Mouse (Mus musculus): ENCODE data around the gene Prl3d1. TPM values are rescaled to one million over a fixed set of nuclear protein-coding genes. Genes with fewer than 3 reads are reported as not detected.
"Not testable (repeated sequence)": the region's sequence is repeated elsewhere in the genome, so short reads cannot be mapped to it uniquely, and the experiment has no call there.

The Prl3d1 gene
- not detected in 2 replicates for polyA plus RNA-seq (2015; fragmentation: Nextera tagmentation; extraction: Ambion mirVana)

DNA sequence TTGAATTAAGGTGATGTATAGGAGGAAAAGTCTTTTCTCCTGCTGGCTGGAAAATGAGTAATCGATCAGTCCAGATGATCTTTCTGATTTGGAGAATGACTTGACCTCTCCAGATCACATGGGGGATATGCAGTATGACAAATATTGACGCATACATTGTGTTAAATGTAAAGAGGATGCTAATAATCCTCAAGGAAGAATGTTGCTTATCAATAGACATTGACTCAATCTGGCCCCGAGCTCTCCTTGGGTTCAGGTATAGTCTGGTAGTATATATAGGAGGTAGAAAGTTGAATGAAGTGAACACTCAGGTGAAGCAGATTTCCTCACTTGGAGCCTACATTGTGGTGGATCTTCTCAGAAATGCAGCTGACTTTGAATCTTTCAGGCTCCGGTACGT is at the start of gene Prl3d1:
TSS of gene Prl3d1 (plus strand) at position 301 of the 400 bp plus-strand sequence.
- H3K4me3 ChIP-seq (replicated peaks); H3K27me3 ChIP-seq (replicated peaks); H3K9me3 ChIP-seq (replicated peaks); H3K36me3 ChIP-seq; H3K4me2 ChIP-seq; ATAC-seq (ENCODE audit: low FRiP score); H3K27ac ChIP-seq (replicated peaks); H3K4me1 ChIP-seq; H3K9ac ChIP-seq (replicated peaks): not testable (repeated sequence)
- 93% methylated on average over 5 of the region's 5 CpGs for WGBS

DNA sequence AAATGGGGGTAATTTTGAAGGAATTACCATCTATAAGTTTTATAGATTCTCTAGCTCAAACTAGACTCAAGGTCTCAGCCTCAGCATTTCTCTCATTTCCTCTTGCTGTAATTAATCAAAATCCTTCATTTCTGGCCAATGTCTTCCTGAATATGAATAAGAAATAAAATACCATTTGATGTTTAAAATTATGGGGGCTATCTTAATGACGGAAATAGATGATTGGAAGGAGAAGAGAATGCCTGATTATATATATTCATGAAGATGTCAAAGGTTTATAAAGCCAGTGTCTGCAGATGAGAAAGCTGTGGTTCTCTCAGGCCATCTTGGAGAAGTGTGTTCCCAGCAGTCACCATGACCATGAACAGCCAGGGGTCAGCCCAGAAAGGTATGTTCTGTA is 36.7 kb upstream of the Prl3d1 start, which contains the start of gene Prl:
TSS of gene Prl (plus strand) at position 301 of the 400 bp plus-strand sequence.
- no peak within 1 kb of the TSS for H3K4me3 ChIP-seq (replicated peaks)
- no peaks in the 10 kb centered on the region for H3K9me3 ChIP-seq (replicated peaks)
- no peak for ATAC-seq (ENCODE audit: low FRiP score)
- H3K36me3 ChIP-seq, result no peaks in the 10 kb centered on the region
- no peak within 1 kb of the TSS for H3K4me2 ChIP-seq
- H3K9ac ChIP-seq (replicated peaks), result no peak within 1 kb of the TSS
- no peaks in the 10 kb centered on the region for H3K4me1 ChIP-seq
- no peaks in the 10 kb centered on the region for H3K27me3 ChIP-seq (replicated peaks)
- H3K27ac ChIP-seq (replicated peaks), result no peak within 1 kb of the TSS
- WGBS, result 95% methylated on average over 1 of the region's 1 CpGs

DNA sequence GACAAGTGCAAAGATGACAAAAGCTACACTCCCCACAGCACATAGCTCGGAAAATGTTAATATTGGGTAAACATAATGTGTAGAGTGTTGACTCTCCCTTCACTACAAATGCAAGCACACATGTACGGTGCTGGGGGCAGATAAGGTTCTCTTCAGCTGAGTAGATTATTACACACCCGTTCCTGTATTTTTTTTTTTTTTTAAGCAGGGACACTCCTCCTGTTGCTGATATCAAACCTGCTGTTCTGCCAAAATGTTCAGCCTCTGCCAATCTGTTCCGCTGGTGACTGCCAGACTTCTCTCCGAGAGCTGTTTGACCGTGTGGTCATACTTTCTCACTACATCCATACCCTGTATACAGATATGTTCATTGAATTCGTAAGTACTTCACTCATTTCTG is 34.8 kb upstream of the Prl3d1 start:
- H3K4me1 ChIP-seq, result no peaks in the 10 kb centered on the region
- no peak overlapping the region for H3K4me2 ChIP-seq
- no peaks in the 10 kb centered on the region for H3K9me3 ChIP-seq (replicated peaks)
- no peak overlapping the region for H3K27ac ChIP-seq (replicated peaks)
- no peaks in the 10 kb centered on the region for H3K36me3 ChIP-seq
- ATAC-seq (ENCODE audit: low FRiP score), result no peak
- H3K9ac ChIP-seq (replicated peaks), result no peak overlapping the region
- no peak overlapping the region for H3K4me3 ChIP-seq (replicated peaks)
- no peaks in the 10 kb centered on the region for H3K27me3 ChIP-seq (replicated peaks)
- WGBS, result 91% methylated on average over 7 of the region's 7 CpGs

DNA sequence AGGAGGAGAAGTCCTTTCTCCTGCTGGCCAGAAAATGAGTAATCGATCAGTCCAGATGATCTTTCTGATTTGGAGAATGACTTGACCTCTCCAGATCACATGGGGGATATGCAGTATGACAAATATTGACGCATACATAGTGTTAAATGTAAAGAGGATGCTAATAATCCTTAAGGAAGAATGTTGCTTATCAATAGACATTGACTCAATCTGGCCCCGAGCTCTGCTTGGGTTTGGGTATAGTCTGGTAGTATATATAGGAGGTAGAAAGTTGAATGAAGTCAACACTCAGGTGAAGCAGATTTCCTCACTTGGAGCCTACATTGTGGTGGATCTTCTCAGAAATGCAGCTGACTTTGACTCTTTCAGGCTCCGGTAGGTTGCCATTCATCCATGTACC is 27.4 kb downstream of the Prl3d1 start, which contains the start of gene Prl3d2:
TSS of gene Prl3d2 (plus strand) at position 301 of the 400 bp plus-strand sequence.
- not testable (repeated sequence) for ATAC-seq (ENCODE audit: low FRiP score); H3K9me3 ChIP-seq (replicated peaks); H3K27ac ChIP-seq (replicated peaks); H3K36me3 ChIP-seq; H3K4me2 ChIP-seq; H3K4me1 ChIP-seq; H3K9ac ChIP-seq (replicated peaks); H3K4me3 ChIP-seq (replicated peaks); H3K27me3 ChIP-seq (replicated peaks)
- 90% methylated on average over 4 of the region's 4 CpGs for WGBS

DNA sequence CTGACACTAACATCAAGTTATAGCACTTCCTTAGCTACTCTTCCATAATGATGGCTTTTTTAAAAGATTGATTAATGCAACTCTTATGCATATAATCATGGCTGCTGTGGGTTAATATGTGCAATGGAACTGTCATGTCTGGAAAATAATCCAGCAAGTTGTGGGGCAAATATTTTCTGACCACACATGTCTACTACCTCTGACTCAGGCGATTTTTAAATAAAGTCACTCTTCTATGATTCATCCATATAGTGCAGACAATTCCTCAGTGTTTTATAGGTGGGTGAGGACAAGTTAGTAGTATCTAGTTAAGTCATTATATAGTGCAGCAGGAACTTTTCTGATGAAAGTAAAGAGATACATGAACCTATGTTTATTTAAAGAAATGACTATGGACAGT is 54.3 kb downstream of the Prl3d1 start:
- no peaks in the 10 kb centered on the region for H3K4me1 ChIP-seq
- no peak overlapping the region for H3K4me2 ChIP-seq
- no peaks in the 10 kb centered on the region for H3K27me3 ChIP-seq (replicated peaks)
- no peak overlapping the region for H3K27ac ChIP-seq (replicated peaks)
- no peak overlapping the region for H3K4me3 ChIP-seq (replicated peaks)
- no peak overlapping the region for H3K9ac ChIP-seq (replicated peaks)
- no peak for ATAC-seq (ENCODE audit: low FRiP score)
- H3K36me3 ChIP-seq, result no peaks in the 10 kb centered on the region
- no peaks in the 10 kb centered on the region for H3K9me3 ChIP-seq (replicated peaks)
- 63% methylated on average over 1 of the region's 1 CpGs for WGBS

Other genes with a start within 250 kb of the Prl3d1 start
- gene Prl, start 36.6 kb upstream of the Prl3d1 start, polyA plus RNA-seq (2015; fragmentation: Nextera tagmentation; extraction: Ambion mirVana), result not detected in 2 replicates
- not detected in 2 replicates for gene Prl3d2, start 27.5 kb downstream of the Prl3d1 start, polyA plus RNA-seq (2015; fragmentation: Nextera tagmentation; extraction: Ambion mirVana)
- not detected in 2 replicates for gene Prl3d3, start 62.6 kb downstream of the Prl3d1 start, polyA plus RNA-seq (2015; fragmentation: Nextera tagmentation; extraction: Ambion mirVana)
- not detected in 2 replicates for gene Prl3c1, start 102.5 kb downstream of the Prl3d1 start, polyA plus RNA-seq (2015; fragmentation: Nextera tagmentation; extraction: Ambion mirVana)
- gene Prl3b1, start 147.7 kb downstream of the Prl3d1 start, polyA plus RNA-seq (2015; fragmentation: Nextera tagmentation; extraction: Ambion mirVana), result not detected in 2 replicates
- gene Prl3a1, start 165.2 kb downstream of the Prl3d1 start, polyA plus RNA-seq (2015; fragmentation: Nextera tagmentation; extraction: Ambion mirVana), result not detected in 2 replicates
- not detected in 2 replicates for gene Prl6a1, start 218.4 kb downstream of the Prl3d1 start, polyA plus RNA-seq (2015; fragmentation: Nextera tagmentation; extraction: Ambion mirVana)

All from neural tube, embryonic 15.5 days (tissue).